Mouse (Mus musculus) CD4-positive naive resting alpha-beta T cell, adult 57 days (primary cell): ENCODE data around the gene Pex19. TPM values are rescaled to one million over a fixed set of nuclear protein-coding genes. Genes with fewer than 3 reads are reported as not detected.

Source experiments
- total RNA-seq: library from RNA; stranded (reverse); gene quantifications from one replicate; pipeline ENCODE4 v1.2.4, GENCODE M21; 2023

Pex19 gene
- 45.9 TPM for total RNA-seq

GRCm38 (mm10) chr1:172126376-172127347, at the start of gene Pex19:
Pex19 (plus strand) TSS chr1:172126755.

DNA sequence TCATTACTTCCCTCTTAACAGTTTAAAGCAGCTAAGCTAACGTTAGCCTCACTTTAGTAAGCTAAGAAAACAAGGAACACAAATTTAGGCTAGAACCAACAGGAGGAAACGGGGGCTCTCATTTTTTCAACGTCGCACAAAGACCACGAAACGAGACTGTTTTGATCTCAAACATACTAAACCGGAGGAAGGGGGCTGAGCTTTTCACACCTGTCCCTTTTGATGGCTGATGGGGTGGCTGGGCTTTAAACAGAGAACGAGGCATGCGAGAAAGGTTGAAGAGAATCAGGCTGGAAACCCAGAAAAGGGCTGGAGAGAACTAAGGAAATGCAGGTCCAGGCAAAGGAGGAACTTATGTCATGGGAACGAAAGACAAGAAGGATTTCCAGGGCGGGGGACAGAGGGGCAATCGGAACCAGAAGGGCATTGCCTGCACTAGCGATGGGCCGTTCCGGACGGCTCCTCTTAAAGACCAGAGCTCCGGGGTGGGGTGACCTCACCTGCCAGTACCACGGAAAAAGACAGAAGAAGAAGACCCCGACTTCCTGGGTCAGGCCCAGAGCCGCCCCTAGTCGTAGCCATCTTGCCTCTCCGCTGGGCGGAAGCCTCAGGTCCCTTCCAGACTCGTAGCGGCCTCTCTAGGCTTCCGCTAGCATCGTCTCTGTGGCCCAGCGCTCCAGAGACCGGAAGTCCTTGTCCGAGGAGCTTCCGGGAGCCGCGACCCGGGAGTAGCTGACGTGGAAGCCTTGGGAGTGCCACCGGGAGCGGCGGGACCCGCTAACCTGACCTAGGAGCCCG, 44.3 kb upstream of the Pex19 start, which contains the start of the genes Copa and Ncstn:
Gene Copa (plus strand): TSS at position 429 of the 798 bp plus-strand sequence.
Gene Ncstn (minus strand): TSS at position 695 of the 798 bp plus-strand sequence.

DNA sequence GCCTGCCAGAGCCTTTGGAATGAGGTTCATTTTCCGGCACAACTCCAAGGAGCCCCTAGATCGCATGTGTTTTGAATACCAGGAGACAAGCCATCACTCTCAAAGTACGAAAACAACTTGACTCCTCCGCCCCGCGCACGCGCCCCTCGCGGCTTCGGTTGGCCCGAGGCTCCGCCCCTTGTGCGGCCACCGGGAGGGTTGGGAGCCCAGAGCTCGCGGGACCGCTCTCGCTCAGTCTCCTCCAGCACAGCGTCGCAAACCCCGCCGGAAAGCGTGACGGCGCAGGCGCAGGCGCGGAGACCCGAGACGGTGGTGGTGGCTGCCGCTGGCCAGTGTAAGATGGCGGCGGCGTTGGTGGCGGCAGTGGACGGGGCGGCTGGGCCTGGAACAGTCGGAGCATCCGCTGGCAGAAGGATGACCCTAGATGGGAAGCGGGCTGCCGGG, 21.3 kb downstream of the Pex19 start, which contains the start of gene Dcaf8:
Gene Dcaf8 (plus strand): TSS at position 250 of the 444 bp plus-strand sequence.

Other genes starting within 250 kb of the Pex19 start
- 21.2 TPM for gene Gm10521, start 231.1 kb upstream of the Pex19 start, total RNA-seq
- 130 TPM for gene Slamf6, start 209.2 kb upstream of the Pex19 start, total RNA-seq
- gene Vangl2, start 98.3 kb upstream of the Pex19 start, total RNA-seq = 2.1 TPM
- gene Nhlh1, start 69.2 kb upstream of the Pex19 start, total RNA-seq = not detected
- gene Copa, start 44.2 kb upstream of the Pex19 start, total RNA-seq = 137 TPM
- 78.6 TPM for gene Ncstn, start 44.0 kb upstream of the Pex19 start, total RNA-seq
- gene Dcaf8, start 21.3 kb downstream of the Pex19 start, total RNA-seq = 112 TPM
- gene Pea15a, start 80.0 kb downstream of the Pex19 start, total RNA-seq = 60.4 TPM
- gene Casq1, start 93.1 kb downstream of the Pex19 start, total RNA-seq = not detected
- gene Atp1a4, start 131.7 kb downstream of the Pex19 start, total RNA-seq = not detected
- gene Igsf8, start 134.9 kb downstream of the Pex19 start, total RNA-seq = 29.2 TPM
- gene Atp1a2, start 171.3 kb downstream of the Pex19 start, total RNA-seq = 0.18 TPM
- gene Kcnj9, start 202.6 kb downstream of the Pex19 start, total RNA-seq = not detected
- gene Kcnj10, start 214.5 kb downstream of the Pex19 start, total RNA-seq = 1.5 TPM
- 31.0 TPM for gene Pigm, start 249.8 kb downstream of the Pex19 start, total RNA-seq